Mouse (Mus musculus): Measurements from ENCODE around the gene Syt2. TPM values are rescaled to one million over a fixed set of nuclear protein-coding genes. Genes with fewer than 3 reads are reported as not detected.

Syt2 gene
- polyA plus RNA-seq, 1 experiment from 2014 or later = 1.0 TPM

GRCm38 (mm10) chr1:134719718-134720304 lies 73.3 kb downstream of the Syt2 start:
- no peak for ATAC-seq (ENCODE audit: insufficient number of reproducible peaks, low FRiP score, low TSS enrichment, low read depth)
- no peak overlapping the region for H3K4me3 ChIP-seq (replicated peaks)
- no peak overlapping the region for H3K27ac ChIP-seq (replicated peaks)
- no peaks in the 10 kb centered on the region for H3K9me3 ChIP-seq (replicated peaks)
- WGBS = 55% methylated on average over 12 of the region's 12 CpGs
- H3K4me2 ChIP-seq (replicated peaks) = no peak overlapping the region
- no peak overlapping the region for H3K9ac ChIP-seq
- 0 out of 2 replicates have a peak, but pooled peaks cover 4% of the 10 kb centered on the region for H3K4me1 ChIP-seq
- no peaks in the 10 kb centered on the region for H3K27me3 ChIP-seq
- H3K36me3 ChIP-seq = no peaks in the 10 kb centered on the region

GRCm38 (mm10) chr1:134721486-134721885 lies 75.0 kb downstream of the Syt2 start:
- no peak overlapping the region for H3K4me3 ChIP-seq (replicated peaks)
- H3K4me1 ChIP-seq = 0 out of 2 replicates have a peak, but pooled peaks cover 4% of the 10 kb centered on the region
- H3K9me3 ChIP-seq (replicated peaks) = no peaks in the 10 kb centered on the region
- no peaks in the 10 kb centered on the region for H3K27me3 ChIP-seq
- no peak overlapping the region for H3K4me2 ChIP-seq (replicated peaks)
- no peaks in the 10 kb centered on the region for H3K36me3 ChIP-seq
- 63% methylated on average over 5 of the region's 5 CpGs for WGBS
- H3K9ac ChIP-seq = no peak overlapping the region
- no peak for ATAC-seq (ENCODE audit: insufficient number of reproducible peaks, low FRiP score, low TSS enrichment, low read depth)
- no peak overlapping the region for H3K27ac ChIP-seq (replicated peaks)

- H3K27me3 ChIP-seq = no peaks in the 10 kb centered on the region
- H3K4me2 ChIP-seq (replicated peaks) = no peak overlapping the region
- no peaks in the 10 kb centered on the region for H3K36me3 ChIP-seq
- 68% methylated on average over 7 of the region's 7 CpGs for WGBS
- no peak for ATAC-seq (ENCODE audit: insufficient number of reproducible peaks, low FRiP score, low TSS enrichment, low read depth)
- H3K9me3 ChIP-seq (replicated peaks) = no peaks in the 10 kb centered on the region
- no peak overlapping the region for H3K9ac ChIP-seq
- H3K4me1 ChIP-seq = 0 out of 2 replicates have a peak, but pooled peaks cover 4% of the 10 kb centered on the region
- H3K4me3 ChIP-seq (replicated peaks) = no peak overlapping the region
- no peak overlapping the region for H3K27ac ChIP-seq (replicated peaks)
Measured at GRCm38 (mm10) chr1:134722891-134723290, 76.4 kb downstream of the Syt2 start.

- H3K27me3 ChIP-seq = 0 out of 2 replicates have a peak, but pooled peaks cover 4% of the 10 kb centered on the region
- H3K9ac ChIP-seq = no peak overlapping the region
- H3K4me1 ChIP-seq = no peaks in the 10 kb centered on the region
- H3K9me3 ChIP-seq (replicated peaks) = no peaks in the 10 kb centered on the region
- WGBS = 52% methylated on average over 5 of the region's 5 CpGs
- no peak overlapping the region for H3K27ac ChIP-seq (replicated peaks)
- H3K4me2 ChIP-seq (replicated peaks) = no peak overlapping the region
- ATAC-seq (ENCODE audit: insufficient number of reproducible peaks, low FRiP score, low TSS enrichment, low read depth) = peak; percentile 17; the same call in 1 of the 2 replicates
- no peak overlapping the region for H3K4me3 ChIP-seq (replicated peaks)
- H3K36me3 ChIP-seq = no peaks in the 10 kb centered on the region
Measured at GRCm38 (mm10) chr1:134725276-134725675, 78.8 kb downstream of the Syt2 start.

- no peaks in the 10 kb centered on the region for H3K9me3 ChIP-seq (replicated peaks)
- H3K4me2 ChIP-seq (replicated peaks) = no peak overlapping the region
- H3K27ac ChIP-seq (replicated peaks) = no peak overlapping the region
- no peaks in the 10 kb centered on the region for H3K36me3 ChIP-seq
- no peak overlapping the region for H3K4me3 ChIP-seq (replicated peaks)
- WGBS = 88% methylated on average over 7 of the region's 7 CpGs
- no peak overlapping the region for H3K9ac ChIP-seq
- H3K27me3 ChIP-seq = 0 out of 2 replicates have a peak, but pooled peaks cover 4% of the 10 kb centered on the region
- H3K4me1 ChIP-seq = no peaks in the 10 kb centered on the region
- no peak for ATAC-seq (ENCODE audit: insufficient number of reproducible peaks, low FRiP score, low TSS enrichment, low read depth)
Measured at GRCm38 (mm10) chr1:134726480-134726879, 80.0 kb downstream of the Syt2 start.

GRCm38 (mm10) chr1:134727256-134727655 lies 80.8 kb downstream of the Syt2 start:
- no peak overlapping the region for H3K27ac ChIP-seq (replicated peaks)
- no peak overlapping the region for H3K4me2 ChIP-seq (replicated peaks)
- no peaks in the 10 kb centered on the region for H3K36me3 ChIP-seq
- no peak for ATAC-seq (ENCODE audit: insufficient number of reproducible peaks, low FRiP score, low TSS enrichment, low read depth)
- no peak overlapping the region for H3K4me3 ChIP-seq (replicated peaks)
- H3K27me3 ChIP-seq = 0 out of 2 replicates have a peak, but pooled peaks cover 4% of the 10 kb centered on the region
- H3K4me1 ChIP-seq = no peaks in the 10 kb centered on the region
- H3K9ac ChIP-seq = no peak overlapping the region
- no peaks in the 10 kb centered on the region for H3K9me3 ChIP-seq (replicated peaks)
- WGBS = 72% methylated on average over 8 of the region's 8 CpGs

- 0 out of 2 replicates have a peak, but pooled peaks cover 4% of the 10 kb centered on the region for H3K27me3 ChIP-seq
- H3K36me3 ChIP-seq = no peaks in the 10 kb centered on the region
- H3K4me1 ChIP-seq = no peaks in the 10 kb centered on the region
- H3K27ac ChIP-seq (replicated peaks) = no peak overlapping the region
- WGBS = 72% methylated on average over 5 of the region's 5 CpGs
- no peak overlapping the region for H3K4me3 ChIP-seq (replicated peaks)
- H3K9me3 ChIP-seq (replicated peaks) = no peaks in the 10 kb centered on the region
- H3K4me2 ChIP-seq (replicated peaks) = no peak overlapping the region
- H3K9ac ChIP-seq = no peak overlapping the region
- ATAC-seq (ENCODE audit: insufficient number of reproducible peaks, low FRiP score, low TSS enrichment, low read depth) = no peak
Measured at GRCm38 (mm10) chr1:134733659-134734058, 87.2 kb downstream of the Syt2 start.

- Histone ChIP-seq H3K9ac (no peak overlapping the region), H3K36me3 (no peaks in the 10 kb centered on the region), H3K4me3 (replicated peaks) (no peak overlapping the region), H3K4me2 (replicated peaks) (no peak overlapping the region), H3K27ac (replicated peaks) (no peak overlapping the region), H3K9me3 (replicated peaks) (no peaks in the 10 kb centered on the region), H3K27me3 (no peaks in the 10 kb centered on the region), H3K4me1 (no peaks in the 10 kb centered on the region)
- ATAC-seq (ENCODE audit: insufficient number of reproducible peaks, low FRiP score, low TSS enrichment, low read depth) = no peak
- WGBS = 65% methylated on average over 9 of the region's 9 CpGs
Measured at GRCm38 (mm10) chr1:134737463-134737862, 91.0 kb downstream of the Syt2 start.

GRCm38 (mm10) chr1:134741433-134741832 lies 95.0 kb downstream of the Syt2 start:
- Histone ChIP-seq H3K9me3 (replicated peaks) (no peaks in the 10 kb centered on the region), H3K9ac (no peak overlapping the region), H3K4me2 (replicated peaks) (no peak overlapping the region), H3K4me1 (no peaks in the 10 kb centered on the region), H3K4me3 (replicated peaks) (no peak overlapping the region), H3K27me3 (no peaks in the 10 kb centered on the region), H3K27ac (replicated peaks) (no peak overlapping the region), H3K36me3 (no peaks in the 10 kb centered on the region)
- no peak for ATAC-seq (ENCODE audit: insufficient number of reproducible peaks, low FRiP score, low TSS enrichment, low read depth)
- 66% methylated on average over 6 of the region's 6 CpGs for WGBS

- H3K36me3 ChIP-seq = no peaks in the 10 kb centered on the region
- no peaks in the 10 kb centered on the region for H3K27me3 ChIP-seq
- no peaks in the 10 kb centered on the region for H3K9me3 ChIP-seq (replicated peaks)
- H3K4me2 ChIP-seq (replicated peaks) = no peak overlapping the region
- no peak for ATAC-seq (ENCODE audit: insufficient number of reproducible peaks, low FRiP score, low TSS enrichment, low read depth)
- H3K9ac ChIP-seq = no peak overlapping the region
- H3K4me1 ChIP-seq = no peaks in the 10 kb centered on the region
- H3K4me3 ChIP-seq (replicated peaks) = no peak overlapping the region
- 67% methylated on average over 7 of the region's 7 CpGs for WGBS
- no peak overlapping the region for H3K27ac ChIP-seq (replicated peaks)
Measured at GRCm38 (mm10) chr1:134741946-134742661, 95.6 kb downstream of the Syt2 start.

GRCm38 (mm10) chr1:134745648-134746047 lies 99.2 kb downstream of the Syt2 start:
- H3K27me3 ChIP-seq = no peaks in the 10 kb centered on the region
- H3K9me3 ChIP-seq (replicated peaks) = no peaks in the 10 kb centered on the region
- no peak for ATAC-seq (ENCODE audit: insufficient number of reproducible peaks, low FRiP score, low TSS enrichment, low read depth)
- H3K27ac ChIP-seq (replicated peaks) = no peak overlapping the region
- H3K4me3 ChIP-seq (replicated peaks) = no peak overlapping the region
- H3K4me1 ChIP-seq = peaks cover 17% of the 10 kb centered on the region
- no peak overlapping the region for H3K9ac ChIP-seq
- H3K36me3 ChIP-seq = no peaks in the 10 kb centered on the region
- WGBS = 52% methylated on average over 6 of the region's 6 CpGs
- H3K4me2 ChIP-seq (replicated peaks) = no peak overlapping the region
